Mouse (Mus musculus): ENCODE results near the gene Map3k5. TPM values are rescaled to one million over a fixed set of nuclear protein-coding genes. Genes with fewer than 3 reads are reported as not detected.
A peak's percentile ranks its signal among the peaks of the same experiment; 100 is the strongest.
"Not testable (repeated sequence)": the region's sequence is repeated elsewhere in the genome, so short reads cannot be mapped to it uniquely, and the experiment has no call there.

Gene Map3k5
- polyA plus RNA-seq, 1 experiment: 1.3 TPM

GRCm38 (mm10) chr10:19956745-19957144 lies 22.5 kb downstream of the Map3k5 start:
- Histone ChIP-seq H3K4me1 (peaks cover 75% of the 10 kb centered on the region), H3K27me3 (replicated peaks) (no peaks in the 10 kb centered on the region)
- TF ChIP-seq FLI1 (IDR thresholded peaks at IDR 0.05; ENCODE audit: low read length) (no peak), GATA1 (IDR thresholded peaks at IDR 0.05; ENCODE audit: borderline replicate concordance, low read length) (no peak)

GRCm38 (mm10) chr10:19960831-19961380 lies 26.6 kb downstream of the Map3k5 start:
- H3K4me1 ChIP-seq: peaks cover 92% of the 10 kb centered on the region
- no peaks in the 10 kb centered on the region for H3K27me3 ChIP-seq (replicated peaks)
- no peak overlapping the region for H3K4me3 ChIP-seq (replicated peaks)
- H3K36me3 ChIP-seq (replicated peaks; ENCODE audit: low read length): peaks cover 8% of the 10 kb centered on the region
- TF ChIP-seq FLI1 (IDR thresholded peaks at IDR 0.05; ENCODE audit: low read length) (no peak), GATA1 (IDR thresholded peaks at IDR 0.05; ENCODE audit: borderline replicate concordance, low read length) (no peak)
- no peaks in the 10 kb centered on the region for H3K9me3 ChIP-seq

More at GRCm38 (mm10) chr10:19956745-19957144, 22.5 kb downstream of the Map3k5 start:
- H3K36me3 ChIP-seq (replicated peaks; ENCODE audit: low read length): peaks cover 12% of the 10 kb centered on the region
- peak overlapping the region; percentile 54 for H3K4me3 ChIP-seq (replicated peaks)
- no peaks in the 10 kb centered on the region for H3K9me3 ChIP-seq

GRCm38 (mm10) chr10:19962746-19963145 lies 28.5 kb downstream of the Map3k5 start:
- Histone ChIP-seq H3K9me3 (no peaks in the 10 kb centered on the region), H3K27me3 (replicated peaks) (no peaks in the 10 kb centered on the region), H3K36me3 (replicated peaks; ENCODE audit: low read length) (peaks cover 8% of the 10 kb centered on the region), H3K4me3 (replicated peaks) (no peak overlapping the region), H3K4me1 (peaks cover 74% of the 10 kb centered on the region)
- TF ChIP-seq GATA1 (IDR thresholded peaks at IDR 0.05; ENCODE audit: borderline replicate concordance, low read length) (no peak), FLI1 (IDR thresholded peaks at IDR 0.05; ENCODE audit: low read length) (no peak)

- H3K36me3 ChIP-seq (replicated peaks; ENCODE audit: low read length): peaks cover 8% of the 10 kb centered on the region
- H3K9me3 ChIP-seq: no peaks in the 10 kb centered on the region
- H3K4me3 ChIP-seq (replicated peaks): no peak overlapping the region
- H3K4me1 ChIP-seq: peaks cover 70% of the 10 kb centered on the region
- TF ChIP-seq GATA1 (IDR thresholded peaks at IDR 0.05; ENCODE audit: borderline replicate concordance, low read length) (no peak), FLI1 (IDR thresholded peaks at IDR 0.05; ENCODE audit: low read length) (no peak)
- H3K27me3 ChIP-seq (replicated peaks): no peaks in the 10 kb centered on the region
Observed at GRCm38 (mm10) chr10:19963206-19963605, 28.9 kb downstream of the Map3k5 start.

GRCm38 (mm10) chr10:19964105-19964504 lies 29.8 kb downstream of the Map3k5 start:
- no peaks in the 10 kb centered on the region for H3K9me3 ChIP-seq
- TF ChIP-seq GATA1 (IDR thresholded peaks at IDR 0.05; ENCODE audit: borderline replicate concordance, low read length) (no peak), FLI1 (IDR thresholded peaks at IDR 0.05; ENCODE audit: low read length) (no peak)
- H3K36me3 ChIP-seq (replicated peaks; ENCODE audit: low read length): peaks cover 8% of the 10 kb centered on the region
- H3K27me3 ChIP-seq (replicated peaks): no peaks in the 10 kb centered on the region
- H3K4me3 ChIP-seq (replicated peaks): no peak overlapping the region
- peaks cover 61% of the 10 kb centered on the region for H3K4me1 ChIP-seq

DNA sequence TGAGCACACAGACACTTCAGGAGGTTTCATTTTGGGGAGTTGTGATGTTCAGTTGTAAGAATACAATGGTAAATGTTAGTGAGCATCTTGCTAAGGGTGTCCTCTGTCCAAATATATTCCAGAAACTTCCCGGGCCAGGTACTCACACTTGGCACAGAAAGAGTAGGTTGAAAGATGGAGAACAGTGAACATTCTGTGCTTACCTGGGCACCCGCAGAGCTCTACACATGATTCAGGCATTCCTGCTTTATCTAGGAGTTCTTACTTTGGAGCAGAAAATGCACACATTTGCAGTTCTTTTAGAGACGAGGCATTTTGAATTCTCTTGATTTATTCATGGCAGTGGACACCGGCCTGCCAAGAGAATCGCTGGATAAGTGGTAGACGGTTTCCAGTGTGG lies 32.3 kb downstream of the Map3k5 start:
- TF ChIP-seq GATA1 (IDR thresholded peaks at IDR 0.05; ENCODE audit: borderline replicate concordance, low read length) (no peak), FLI1 (IDR thresholded peaks at IDR 0.05; ENCODE audit: low read length) (no peak)
- Histone ChIP-seq H3K9me3 (peaks cover 2% of the 10 kb centered on the region; the same call in 1 of the 2 replicates), H3K27me3 (replicated peaks) (no peaks in the 10 kb centered on the region), H3K36me3 (replicated peaks; ENCODE audit: low read length) (peaks cover 4% of the 10 kb centered on the region), H3K4me1 (peaks cover 48% of the 10 kb centered on the region), H3K4me3 (replicated peaks) (no peak overlapping the region)

DNA sequence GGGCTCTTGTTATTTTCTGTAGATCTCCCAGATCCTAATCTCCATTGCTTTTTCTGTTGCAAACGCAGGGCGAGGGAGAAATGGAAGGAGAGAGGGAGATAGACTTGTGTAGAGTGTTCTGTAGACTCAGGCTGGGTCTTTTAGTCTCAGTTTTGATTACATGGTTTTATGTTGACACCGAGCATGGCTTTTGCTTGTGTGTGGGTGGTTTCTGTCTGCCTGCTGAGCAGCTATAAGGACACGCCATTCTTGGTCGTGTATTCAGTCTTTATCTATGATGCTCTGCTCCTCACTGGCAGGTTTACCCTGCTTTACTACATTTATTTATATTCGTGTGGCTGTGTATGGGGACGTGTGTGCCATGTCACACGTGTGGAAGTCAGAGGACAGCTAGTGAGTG lies 34.2 kb downstream of the Map3k5 start:
- Histone ChIP-seq H3K36me3 (replicated peaks; ENCODE audit: low read length) (peaks cover 4% of the 10 kb centered on the region), H3K27me3 (replicated peaks) (no peaks in the 10 kb centered on the region), H3K4me1 (peaks cover 30% of the 10 kb centered on the region), H3K9me3 (peaks cover 3% of the 10 kb centered on the region; the same call in 1 of the 2 replicates), H3K4me3 (replicated peaks) (no peak overlapping the region)
- TF ChIP-seq GATA1 (IDR thresholded peaks at IDR 0.05; ENCODE audit: borderline replicate concordance, low read length) (no peak), FLI1 (IDR thresholded peaks at IDR 0.05; ENCODE audit: low read length) (no peak)

DNA sequence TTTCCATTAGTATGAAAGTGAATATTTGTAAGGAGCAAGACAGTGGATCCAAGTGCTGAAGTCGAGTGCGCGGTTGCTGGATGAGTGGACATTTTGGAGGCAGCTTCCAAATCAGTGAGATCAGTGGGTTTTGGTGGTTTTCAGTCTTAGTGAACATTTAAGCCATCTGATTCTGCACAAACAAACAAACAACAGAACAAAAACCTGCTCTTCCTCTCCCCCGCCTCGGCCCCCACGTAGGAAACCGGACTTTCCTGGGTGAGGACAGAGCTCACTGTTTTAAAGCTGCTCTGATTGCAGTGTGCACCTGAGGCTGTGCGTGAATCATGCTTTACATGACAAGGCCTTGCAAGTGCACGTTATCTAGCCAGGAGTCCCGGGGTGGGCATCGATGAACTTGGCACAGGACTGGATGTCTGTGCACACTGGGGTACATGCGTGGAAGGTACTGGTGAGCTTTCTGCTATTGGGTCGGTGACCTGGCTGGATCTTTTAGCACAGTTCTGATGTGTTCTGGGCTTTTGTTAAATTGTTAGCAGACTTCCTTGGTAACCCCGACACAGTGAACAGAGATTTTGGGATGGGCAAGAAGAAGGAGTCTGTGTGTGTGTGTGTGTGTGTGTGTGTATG lies 35.7 kb downstream of the Map3k5 start:
- Histone ChIP-seq H3K27me3 (replicated peaks) (no peaks in the 10 kb centered on the region), H3K36me3 (replicated peaks; ENCODE audit: low read length) (peaks cover 6% of the 10 kb centered on the region), H3K4me1 (peaks cover 17% of the 10 kb centered on the region), H3K9me3 (peaks cover 3% of the 10 kb centered on the region; the same call in 1 of the 2 replicates), H3K4me3 (replicated peaks) (no peak overlapping the region)
- TF ChIP-seq FLI1 (IDR thresholded peaks at IDR 0.05; ENCODE audit: low read length): no peak
- no peak for TF ChIP-seq GATA1 (IDR thresholded peaks at IDR 0.05; ENCODE audit: borderline replicate concordance, low read length)

GRCm38 (mm10) chr10:19971491-19971890 lies 37.2 kb downstream of the Map3k5 start:
- not testable (repeated sequence) for H3K4me3 ChIP-seq (replicated peaks); H3K27me3 ChIP-seq (replicated peaks); H3K9me3 ChIP-seq; H3K36me3 ChIP-seq (replicated peaks; ENCODE audit: low read length)
- peaks cover 16% of the 10 kb centered on the region; the same call in 1 of the 2 replicates for H3K4me1 ChIP-seq

- Histone ChIP-seq H3K9me3 (peaks cover 3% of the 10 kb centered on the region; the same call in 1 of the 2 replicates), H3K36me3 (replicated peaks; ENCODE audit: low read length) (peaks cover 13% of the 10 kb centered on the region), H3K4me3 (replicated peaks) (no peak overlapping the region), H3K27me3 (replicated peaks) (no peaks in the 10 kb centered on the region), H3K4me1 (peaks cover 22% of the 10 kb centered on the region)
- TF ChIP-seq GATA1 (IDR thresholded peaks at IDR 0.05; ENCODE audit: borderline replicate concordance, low read length) (no peak), FLI1 (IDR thresholded peaks at IDR 0.05; ENCODE audit: low read length) (no peak)
Observed at GRCm38 (mm10) chr10:19973321-19974108, 39.2 kb downstream of the Map3k5 start.
